Mouse (Mus musculus): Measurements from ENCODE around the gene Tstd1. TPM values are rescaled to one million over a fixed set of nuclear protein-coding genes. Genes with fewer than 3 reads are reported as not detected.

Gene Tstd1
- polyA plus RNA-seq, 1 experiment from 2014 or later, result 3.2 TPM

GRCm38 (mm10) chr1:171460551-171461503 lies 42.2 kb downstream of the Tstd1 start:
- H3K9ac ChIP-seq (replicated peaks; ENCODE audit: low read length), result no peak overlapping the region
- ATAC-seq (replicated peaks; ENCODE audit: insufficient number of reproducible peaks, low FRiP score, low TSS enrichment, low read depth), result no peak

GRCm38 (mm10) chr1:171463133-171463532 lies 44.5 kb downstream of the Tstd1 start:
- DNase-seq (ENCODE audit: low spot score) (no peak), ATAC-seq (replicated peaks; ENCODE audit: insufficient number of reproducible peaks, low FRiP score, low TSS enrichment, low read depth) (no peak)
- Histone ChIP-seq H3K4me3 (ENCODE audit: low read depth, low read length) (no peak overlapping the region), H3K4me1 (ENCODE audit: control insufficient read depth, insufficient read depth, low read length) (no peaks in the 10 kb centered on the region), H3K27me3 (ENCODE audit: control insufficient read depth, insufficient read depth, low read length) (no peaks in the 10 kb centered on the region), H3K27ac (replicated peaks; ENCODE audit: low read depth, low read length) (no peak overlapping the region), H3K9me3 (replicated peaks; ENCODE audit: control insufficient read depth, low read length) (no peaks in the 10 kb centered on the region), H3K36me3 (replicated peaks; ENCODE audit: control insufficient read depth, insufficient read depth, low read depth, low read length) (no peaks in the 10 kb centered on the region), H3K4me2 (ENCODE audit: low read depth, low read length) (no peak overlapping the region), H3K9ac (replicated peaks; ENCODE audit: low read length) (no peak overlapping the region)
- 89% methylated on average over 3 of the region's 3 CpGs for WGBS

More at GRCm38 (mm10) chr1:171460551-171461503, 42.2 kb downstream of the Tstd1 start:
- H3K27ac ChIP-seq (replicated peaks; ENCODE audit: low read depth, low read length), result no peak overlapping the region
- H3K36me3 ChIP-seq (replicated peaks; ENCODE audit: control insufficient read depth, insufficient read depth, low read depth, low read length), result no peaks in the 10 kb centered on the region
- H3K4me2 ChIP-seq (ENCODE audit: low read depth, low read length), result no peak overlapping the region
- no peak overlapping the region for H3K4me3 ChIP-seq (ENCODE audit: low read depth, low read length)
- WGBS, result 91% methylated on average over 22 of the region's 22 CpGs
- DNase-seq (ENCODE audit: low spot score), result no peak
- no peaks in the 10 kb centered on the region for H3K9me3 ChIP-seq (replicated peaks; ENCODE audit: control insufficient read depth, low read length)
- no peaks in the 10 kb centered on the region for H3K27me3 ChIP-seq (ENCODE audit: control insufficient read depth, insufficient read depth, low read length)
- no peaks in the 10 kb centered on the region for H3K4me1 ChIP-seq (ENCODE audit: control insufficient read depth, insufficient read depth, low read length)

- Histone ChIP-seq H3K27ac (replicated peaks; ENCODE audit: low read depth, low read length) (no peak overlapping the region), H3K4me1 (ENCODE audit: control insufficient read depth, insufficient read depth, low read length) (no peaks in the 10 kb centered on the region), H3K36me3 (replicated peaks; ENCODE audit: control insufficient read depth, insufficient read depth, low read depth, low read length) (no peaks in the 10 kb centered on the region), H3K27me3 (ENCODE audit: control insufficient read depth, insufficient read depth, low read length) (no peaks in the 10 kb centered on the region), H3K9me3 (replicated peaks; ENCODE audit: control insufficient read depth, low read length) (no peaks in the 10 kb centered on the region), H3K4me2 (ENCODE audit: low read depth, low read length) (no peak overlapping the region), H3K4me3 (ENCODE audit: low read depth, low read length) (no peak overlapping the region), H3K9ac (replicated peaks; ENCODE audit: low read length) (no peak overlapping the region)
- ATAC-seq (replicated peaks; ENCODE audit: insufficient number of reproducible peaks, low FRiP score, low TSS enrichment, low read depth) (no peak), DNase-seq (ENCODE audit: low spot score) (no peak)
- WGBS, result 90% methylated on average over 5 of the region's 5 CpGs
Observed at GRCm38 (mm10) chr1:171465749-171466412, 47.2 kb downstream of the Tstd1 start.

DNA sequence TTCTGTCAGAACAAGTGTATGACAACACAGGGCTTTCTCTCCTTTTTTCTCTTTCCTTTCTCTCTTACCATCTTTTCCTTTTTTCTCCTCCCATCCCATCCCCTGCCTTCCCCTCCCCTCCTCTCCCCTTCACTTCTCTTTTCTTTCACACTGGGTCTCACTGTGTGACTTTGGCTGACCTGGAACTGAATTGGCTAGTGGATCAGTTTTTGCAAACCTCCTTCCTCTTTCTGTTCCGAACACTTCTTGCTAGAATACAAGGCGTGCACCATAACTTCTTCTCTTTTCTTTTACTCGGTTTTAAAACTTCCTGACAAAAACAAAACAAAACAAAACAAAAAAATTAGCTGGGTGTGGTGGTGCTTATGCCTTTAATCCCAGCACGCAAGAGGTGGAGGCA lies 47.9 kb downstream of the Tstd1 start:
- H3K4me1 ChIP-seq (ENCODE audit: control insufficient read depth, insufficient read depth, low read length), result no peaks in the 10 kb centered on the region
- no peak overlapping the region for H3K9ac ChIP-seq (replicated peaks; ENCODE audit: low read length)
- ATAC-seq (replicated peaks; ENCODE audit: insufficient number of reproducible peaks, low FRiP score, low TSS enrichment, low read depth) (no peak), DNase-seq (ENCODE audit: low spot score) (no peak)
- 81% methylated on average over 4 of the region's 4 CpGs for WGBS
- no peak overlapping the region for H3K4me2 ChIP-seq (ENCODE audit: low read depth, low read length)
- no peaks in the 10 kb centered on the region for H3K27me3 ChIP-seq (ENCODE audit: control insufficient read depth, insufficient read depth, low read length)
- no peaks in the 10 kb centered on the region for H3K9me3 ChIP-seq (replicated peaks; ENCODE audit: control insufficient read depth, low read length)
- H3K27ac ChIP-seq (replicated peaks; ENCODE audit: low read depth, low read length), result no peak overlapping the region
- no peak overlapping the region for H3K4me3 ChIP-seq (ENCODE audit: low read depth, low read length)
- no peaks in the 10 kb centered on the region for H3K36me3 ChIP-seq (replicated peaks; ENCODE audit: control insufficient read depth, insufficient read depth, low read depth, low read length)

- Histone ChIP-seq H3K36me3 (replicated peaks; ENCODE audit: control insufficient read depth, insufficient read depth, low read depth, low read length) (no peaks in the 10 kb centered on the region), H3K27me3 (ENCODE audit: control insufficient read depth, insufficient read depth, low read length) (no peaks in the 10 kb centered on the region), H3K27ac (replicated peaks; ENCODE audit: low read depth, low read length) (no peak overlapping the region), H3K4me2 (ENCODE audit: low read depth, low read length) (no peak overlapping the region), H3K4me1 (ENCODE audit: control insufficient read depth, insufficient read depth, low read length) (no peaks in the 10 kb centered on the region), H3K4me3 (ENCODE audit: low read depth, low read length) (no peak overlapping the region), H3K9ac (replicated peaks; ENCODE audit: low read length) (no peak overlapping the region), H3K9me3 (replicated peaks; ENCODE audit: control insufficient read depth, low read length) (no peaks in the 10 kb centered on the region)
- no peak for ATAC-seq (replicated peaks; ENCODE audit: insufficient number of reproducible peaks, low FRiP score, low TSS enrichment, low read depth)
- no peak for DNase-seq (ENCODE audit: low spot score)
- 83% methylated on average over 3 of the region's 3 CpGs for WGBS
Observed at GRCm38 (mm10) chr1:171469678-171470077, 51.0 kb downstream of the Tstd1 start.

Other genes with a start within 250 kb of the Tstd1 start
- 13.5 and 15.6 TPM in 2 replicates for gene Pcp4l1, start 222.6 kb upstream of the Tstd1 start, polyA plus RNA-seq (2014; fragmentation: Nextera tagmentation; extraction: Ambion mirVana)
- 0.22 and 0.26 TPM in 2 replicates for gene Nr1i3, start 204.9 kb upstream of the Tstd1 start, polyA plus RNA-seq (2014; fragmentation: Nextera tagmentation; extraction: Ambion mirVana)
- 20.2 and 29.9 TPM in 2 replicates for gene Tomm40l, start 196.4 kb upstream of the Tstd1 start, polyA plus RNA-seq (2014; fragmentation: Nextera tagmentation; extraction: Ambion mirVana)
- 3.5 and 3.7 TPM in 2 replicates for gene Apoa2, start 193.8 kb upstream of the Tstd1 start, polyA plus RNA-seq (2014; fragmentation: Nextera tagmentation; extraction: Ambion mirVana)
- gene Fcer1g, start 184.5 kb upstream of the Tstd1 start, polyA plus RNA-seq (2014; fragmentation: Nextera tagmentation; extraction: Ambion mirVana), result 19.9 and 22.0 TPM in 2 replicates
- 5.1 and 6.1 TPM in 2 replicates for gene Adamts4, start 168.5 kb upstream of the Tstd1 start, polyA plus RNA-seq (2014; fragmentation: Nextera tagmentation; extraction: Ambion mirVana)
- 266 and 272 TPM in 2 replicates for gene Ndufs2, start 167.5 kb upstream of the Tstd1 start, polyA plus RNA-seq (2014; fragmentation: Nextera tagmentation; extraction: Ambion mirVana)
- 56.8 and 60.5 TPM in 2 replicates for gene B4galt3, start 148.5 kb upstream of the Tstd1 start, polyA plus RNA-seq (2014; fragmentation: Nextera tagmentation; extraction: Ambion mirVana)
- gene Ppox, start 137.7 kb upstream of the Tstd1 start, polyA plus RNA-seq (2014; fragmentation: Nextera tagmentation; extraction: Ambion mirVana), result 58.3 and 59.8 TPM in 2 replicates
- 96.1 and 102 TPM in 2 replicates for gene Usp21, start 130.9 kb upstream of the Tstd1 start, polyA plus RNA-seq (2014; fragmentation: Nextera tagmentation; extraction: Ambion mirVana)
- 109 and 114 TPM in 2 replicates for gene Ufc1, start 123.8 kb upstream of the Tstd1 start, polyA plus RNA-seq (2014; fragmentation: Nextera tagmentation; extraction: Ambion mirVana)
- gene Dedd, start 89.7 kb upstream of the Tstd1 start, polyA plus RNA-seq (2014; fragmentation: Nextera tagmentation; extraction: Ambion mirVana), result 51.7 and 56.7 TPM in 2 replicates
- 29.8 and 31.5 TPM in 2 replicates for gene Nit1, start 73.2 kb upstream of the Tstd1 start, polyA plus RNA-seq (2014; fragmentation: Nextera tagmentation; extraction: Ambion mirVana)
- 60.7 and 70.1 TPM in 2 replicates for gene Pfdn2, start 73.2 kb upstream of the Tstd1 start, polyA plus RNA-seq (2014; fragmentation: Nextera tagmentation; extraction: Ambion mirVana)
- 1.2 and 1.4 TPM in 2 replicates for gene Klhdc9, start 58.1 kb upstream of the Tstd1 start, polyA plus RNA-seq (2014; fragmentation: Nextera tagmentation; extraction: Ambion mirVana)
- gene Nectin4, start 48.8 kb upstream of the Tstd1 start, polyA plus RNA-seq (2014; fragmentation: Nextera tagmentation; extraction: Ambion mirVana), result 2.4 and 2.5 TPM in 2 replicates
- 0.39 and 0.52 TPM in 2 replicates for gene Arhgap30, start 29.9 kb upstream of the Tstd1 start, polyA plus RNA-seq (2014; fragmentation: Nextera tagmentation; extraction: Ambion mirVana)
- 101 and 108 TPM in 2 replicates for gene Usf1, start 7.6 kb upstream of the Tstd1 start, polyA plus RNA-seq (2014; fragmentation: Nextera tagmentation; extraction: Ambion mirVana)
- 21.1 and 23.1 TPM in 2 replicates for gene F11r, start 18.7 kb downstream of the Tstd1 start, polyA plus RNA-seq (2014; fragmentation: Nextera tagmentation; extraction: Ambion mirVana)
- 10.7 and 12.3 TPM in 2 replicates for gene Alyref2, start 84.6 kb downstream of the Tstd1 start, polyA plus RNA-seq (2014; fragmentation: Nextera tagmentation; extraction: Ambion mirVana)
- not detected in 2 replicates for gene Itln1, start 116.4 kb downstream of the Tstd1 start, polyA plus RNA-seq (2014; fragmentation: Nextera tagmentation; extraction: Ambion mirVana)
- gene Cd244a, start 140.3 kb downstream of the Tstd1 start, polyA plus RNA-seq (2014; fragmentation: Nextera tagmentation; extraction: Ambion mirVana), result not detected in 2 replicates
- not detected in 2 replicates for gene Ly9, start 188.5 kb downstream of the Tstd1 start, polyA plus RNA-seq (2014; fragmentation: Nextera tagmentation; extraction: Ambion mirVana)
- not detected in 2 replicates for gene Slamf7, start 234.2 kb downstream of the Tstd1 start, polyA plus RNA-seq (2014; fragmentation: Nextera tagmentation; extraction: Ambion mirVana)

Data from embryonic facial prominence, embryonic 11.5 days (tissue).